Mouse (Mus musculus) spleen, adult 2 months (tissue): ENCODE results near the gene Snai1.

Experiments
- CTCF ChIP-seq: fragments of 200-500 bp; IDR thresholded peaks from 2 replicates; pipeline ENCODE4 v1.5.1; 2011; ENCODE audit warnings: mild to moderate bottlenecking, inconsistent platforms; ENCODE audit not compliant: insufficient read depth, insufficient read length, insufficient replicate concordance; ENCODE audit errors: extremely low read depth
- POLR2A ChIP-seq: fragments of 200-500 bp; IDR thresholded peaks from 2 replicates; pipeline ENCODE4 v1.6.1; 2011; ENCODE audit warnings: low read depth, low read length, inconsistent platforms

DNA sequence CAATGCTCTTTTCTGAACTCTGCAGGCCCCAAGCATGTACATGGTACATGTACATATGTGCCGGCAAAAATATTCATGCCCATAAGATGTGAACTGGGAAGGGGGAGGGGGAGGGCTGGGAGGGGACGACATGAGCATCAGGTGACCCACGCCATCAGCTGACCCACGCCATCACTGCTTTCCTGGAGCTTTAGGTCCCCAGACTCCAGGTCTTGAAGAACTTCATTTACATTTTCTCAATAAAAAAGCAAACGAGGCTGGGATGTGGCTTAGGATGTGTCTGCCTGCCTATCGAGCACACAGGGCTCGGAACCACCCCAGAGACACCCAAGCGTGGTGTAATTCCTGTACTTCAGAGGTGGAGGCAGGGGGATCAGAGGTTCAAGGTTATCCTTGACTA lies 9.4 kb downstream of the Snai1 start:
- TF ChIP-seq CTCF (no peak), POLR2A (no peak)
